Mouse (Mus musculus) embryonic facial prominence, embryonic 15.5 days (tissue): ENCODE measurements at regions not wholly inside any gene's neighbourhood (a gene's known extent, or its start where the extent isn't known, plus 50 kb on each side); places are given as distances from the start of the nearest gene placed in this dataset.

Experiments
- ATAC-seq: fragments of 200-750 bp; cut with Nextera tagmentation; 2 replicates; pipeline ENCODE4 v1.8.0; 2017; ENCODE audit warnings: low read depth, moderate TSS enrichment; ENCODE audit not compliant: insufficient number of reproducible peaks, low FRiP score, low TSS enrichment
- H3K27ac ChIP-seq: fragments of 300-500 bp; sonication (generic); replicated peaks from 2 replicates; pipeline ENCODE4 v1.5.1; 2015; ENCODE audit warnings: mild to moderate bottlenecking, inconsistent platforms
- H3K27me3 ChIP-seq: fragments of 300-500 bp; sonication (generic); 2 replicates; pipeline ENCODE4 v1.6.1; 2015; ENCODE audit warnings: inconsistent platforms
- H3K36me3 ChIP-seq: fragments of 300-500 bp; sonication (generic); 2 replicates; pipeline ENCODE4 v1.6.1; 2015; ENCODE audit warnings: mild to moderate bottlenecking, inconsistent platforms
- H3K4me1 ChIP-seq: fragments of 300-500 bp; sonication (generic); 2 replicates; pipeline ENCODE4 v1.6.1; 2015; ENCODE audit warnings: inconsistent platforms
- H3K4me2 ChIP-seq: fragments of 300-500 bp; sonication (generic); replicated peaks from 2 replicates; pipeline ENCODE4 v1.6.1; 2015; ENCODE audit warnings: mild to moderate bottlenecking, inconsistent platforms
- H3K4me3 ChIP-seq: fragments of 300-500 bp; sonication (generic); replicated peaks from 2 replicates; pipeline ENCODE4 v1.5.1; 2015; ENCODE audit warnings: mild to moderate bottlenecking, inconsistent platforms
- H3K9ac ChIP-seq: fragments of 300-500 bp; sonication (generic); 2 replicates; pipeline ENCODE4 v1.6.1; 2015; ENCODE audit warnings: inconsistent platforms
- H3K9me3 ChIP-seq: fragments of 300-500 bp; sonication (generic); replicated peaks from 2 replicates; pipeline ENCODE4 v1.6.1; 2016; ENCODE audit warnings: inconsistent platforms
- WGBS: fragments of 180-500 bp; shearing (Covaris S2); methylation state at CpG from one replicate; pipeline ENCODE4 v1.1.7; 2015; 5-methylcytosine and 5-hydroxymethylcytosine counted together

DNA sequence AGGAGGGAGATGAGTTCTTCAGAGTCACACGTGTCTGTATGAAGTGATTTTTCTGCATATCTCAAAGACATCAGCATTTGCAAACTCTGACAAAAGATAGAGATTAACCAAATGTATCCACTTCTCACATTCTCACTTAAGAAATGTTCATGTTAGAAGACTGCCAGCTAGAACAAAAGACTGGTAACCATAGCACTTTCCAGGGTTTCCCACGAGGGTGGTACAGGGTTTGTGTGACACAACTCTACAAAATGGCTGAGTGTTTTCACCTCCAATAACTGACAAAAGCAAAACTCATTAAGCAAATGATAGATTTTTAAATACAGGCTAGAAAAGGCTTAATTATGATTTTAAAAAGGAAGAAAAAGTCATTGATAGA, 523.0 kb downstream of the Etv1 start:
- no peak overlapping the region for H3K4me2 ChIP-seq
- ATAC-seq = no peak

DNA sequence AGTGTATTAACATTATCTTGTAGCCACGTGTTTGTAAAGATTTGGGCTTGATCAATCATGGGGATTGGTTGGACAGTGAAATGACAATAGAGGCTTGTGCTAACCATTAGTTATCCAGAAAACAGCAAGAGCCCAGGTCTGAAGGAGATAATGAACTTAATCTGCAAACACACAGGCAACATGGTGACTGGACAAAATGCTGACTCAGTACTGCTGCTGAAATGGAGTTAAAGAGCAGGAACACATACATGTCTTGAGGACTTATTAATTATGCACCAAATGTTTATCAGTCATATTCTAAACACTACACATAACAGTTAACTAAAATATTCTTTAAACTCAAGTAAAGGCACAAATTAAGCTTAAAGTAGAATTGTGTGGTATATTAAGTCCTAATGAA, 528.6 kb downstream of the Etv1 start:
- Histone ChIP-seq H3K4me3 (no peak overlapping the region), H3K9ac (no peak overlapping the region), H3K9me3 (no peaks in the 10 kb centered on the region), H3K36me3 (no peaks in the 10 kb centered on the region), H3K4me2 (no peak overlapping the region), H3K27me3 (no peaks in the 10 kb centered on the region), H3K4me1 (no peaks in the 10 kb centered on the region), H3K27ac (no peak overlapping the region)
- ATAC-seq = no peak
- 83% methylated on average over 1 of the region's 1 CpGs for WGBS

More for the DNA sequence above, 523.0 kb downstream of the Etv1 start:
- no peaks in the 10 kb centered on the region for H3K9me3 ChIP-seq
- H3K27me3 ChIP-seq = no peaks in the 10 kb centered on the region
- no peak overlapping the region for H3K27ac ChIP-seq
- H3K4me3 ChIP-seq = no peak overlapping the region
- H3K36me3 ChIP-seq = no peaks in the 10 kb centered on the region
- no peak overlapping the region for H3K9ac ChIP-seq
- 59% methylated on average over 2 of the region's 2 CpGs for WGBS
- 0 out of 2 replicates have a peak, but pooled peaks cover 6% of the 10 kb centered on the region for H3K4me1 ChIP-seq

DNA sequence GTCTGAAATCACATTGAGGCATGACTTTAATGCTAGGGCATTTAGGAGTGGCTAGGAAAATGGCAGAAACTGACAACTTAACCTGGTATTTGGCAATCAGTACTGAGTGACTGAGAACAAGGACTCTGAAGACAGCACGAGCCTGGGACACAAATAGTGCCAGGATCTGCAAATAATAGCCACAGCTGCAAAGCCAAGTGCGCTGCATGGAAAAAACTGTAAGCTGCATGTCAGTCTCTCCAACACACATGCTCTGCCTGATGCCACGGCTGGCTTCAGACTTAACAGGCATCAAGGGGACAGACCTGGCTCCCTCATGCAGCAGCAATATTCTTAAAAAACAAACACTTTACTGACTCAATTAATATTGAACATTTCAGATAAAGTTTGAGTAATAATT, 530.7 kb downstream of the Etv1 start:
- H3K27me3 ChIP-seq = no peaks in the 10 kb centered on the region
- H3K9me3 ChIP-seq = no peaks in the 10 kb centered on the region
- no peak for ATAC-seq
- H3K9ac ChIP-seq = no peak overlapping the region
- 53% methylated on average over 3 of the region's 3 CpGs for whole genome bisulfite sequencing
- no peaks in the 10 kb centered on the region for H3K4me1 ChIP-seq
- no peak overlapping the region for H3K4me3 ChIP-seq
- no peaks in the 10 kb centered on the region for H3K36me3 ChIP-seq
- H3K4me2 ChIP-seq = no peak overlapping the region
- no peak overlapping the region for H3K27ac ChIP-seq

GRCm38 (mm10) chr12:39317229-39317628, 538.0 kb downstream of the Etv1 start:
- H3K27ac ChIP-seq = no peak overlapping the region
- H3K9me3 ChIP-seq = no peaks in the 10 kb centered on the region
- 78% methylated on average over 4 of the region's 4 CpGs for WGBS

DNA sequence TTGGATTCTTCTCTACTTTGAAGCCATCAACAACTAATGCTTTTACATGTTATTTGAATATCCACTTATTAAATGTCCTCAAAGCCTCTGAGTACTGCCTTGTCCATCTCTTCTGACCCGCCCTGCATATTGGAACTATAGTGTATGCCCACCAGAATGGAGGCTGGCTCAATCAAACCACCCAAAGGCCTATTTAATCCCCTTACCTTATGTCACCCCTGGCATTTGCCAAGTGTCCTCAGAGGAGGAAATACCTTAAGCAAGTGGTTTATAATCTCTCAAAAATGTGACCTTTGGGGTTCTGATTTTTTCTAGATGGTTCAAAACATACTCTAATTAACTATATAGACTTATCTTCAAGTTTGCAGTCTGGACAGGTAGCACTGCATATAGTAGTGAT, 542.3 kb downstream of the Etv1 start:
- Histone ChIP-seq H3K4me2 (no peak overlapping the region), H3K9me3 (no peaks in the 10 kb centered on the region), H3K36me3 (no peaks in the 10 kb centered on the region), H3K27me3 (no peaks in the 10 kb centered on the region), H3K4me1 (no peaks in the 10 kb centered on the region), H3K4me3 (no peak overlapping the region), H3K9ac (no peak overlapping the region), H3K27ac (no peak overlapping the region)
- ATAC-seq = no peak
- 78% methylated on average over 1 of the region's 1 CpGs for WGBS

More at GRCm38 (mm10) chr12:39317229-39317628, 538.0 kb downstream of the Etv1 start:
- ATAC-seq = no peak
- H3K4me3 ChIP-seq = no peak overlapping the region
- H3K4me2 ChIP-seq = no peak overlapping the region
- H3K9ac ChIP-seq = no peak overlapping the region
- no peaks in the 10 kb centered on the region for H3K27me3 ChIP-seq
- no peaks in the 10 kb centered on the region for H3K4me1 ChIP-seq
- no peaks in the 10 kb centered on the region for H3K36me3 ChIP-seq

DNA sequence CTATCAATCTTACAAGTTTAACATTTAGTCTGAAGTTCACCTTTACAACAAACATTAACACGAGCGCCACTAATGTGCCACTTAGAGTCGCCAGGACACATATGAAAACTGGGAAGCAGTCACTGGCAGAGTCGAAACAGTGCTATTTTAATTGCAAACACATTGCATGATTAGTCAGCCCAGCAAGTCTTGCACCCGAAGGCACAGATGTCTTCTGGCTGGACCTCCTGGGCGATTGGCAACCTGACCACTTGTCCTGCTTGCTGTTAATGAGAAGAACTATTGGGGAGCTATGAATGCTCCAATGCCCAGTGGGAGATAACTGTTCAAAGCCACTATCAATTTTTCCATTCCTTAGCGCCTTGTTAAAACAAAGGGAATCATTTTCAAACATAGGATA, 547.0 kb downstream of the Etv1 start:
- WGBS = 46% methylated on average over 7 of the region's 7 CpGs
- no peak overlapping the region for H3K4me2 ChIP-seq
- H3K9ac ChIP-seq = no peak overlapping the region
- ATAC-seq = no peak
- H3K36me3 ChIP-seq = no peaks in the 10 kb centered on the region
- no peak overlapping the region for H3K27ac ChIP-seq
- H3K27me3 ChIP-seq = no peaks in the 10 kb centered on the region
- no peaks in the 10 kb centered on the region for H3K4me1 ChIP-seq
- H3K9me3 ChIP-seq = no peaks in the 10 kb centered on the region
- H3K4me3 ChIP-seq = no peak overlapping the region

GRCm38 (mm10) chr12:39326668-39327299, 547.6 kb downstream of the Etv1 start:
- Histone ChIP-seq H3K36me3 (no peaks in the 10 kb centered on the region), H3K9me3 (no peaks in the 10 kb centered on the region), H3K27me3 (no peaks in the 10 kb centered on the region), H3K4me2 (no peak overlapping the region), H3K4me1 (no peaks in the 10 kb centered on the region), H3K9ac (no peak overlapping the region), H3K4me3 (no peak overlapping the region), H3K27ac (no peak overlapping the region)
- no peak for ATAC-seq
- 60% methylated on average over 4 of the region's 4 CpGs for WGBS

GRCm38 (mm10) chr12:39328377-39328776, 549.2 kb downstream of the Etv1 start:
- Histone ChIP-seq H3K27me3 (no peaks in the 10 kb centered on the region), H3K4me1 (no peaks in the 10 kb centered on the region), H3K4me3 (no peak overlapping the region), H3K4me2 (no peak overlapping the region), H3K9ac (no peak overlapping the region), H3K9me3 (no peaks in the 10 kb centered on the region), H3K36me3 (no peaks in the 10 kb centered on the region), H3K27ac (no peak overlapping the region)
- no peak for ATAC-seq

- no peak for ATAC-seq
- Histone ChIP-seq H3K4me3 (no peak overlapping the region), H3K9ac (no peak overlapping the region), H3K27me3 (no peaks in the 10 kb centered on the region), H3K9me3 (no peaks in the 10 kb centered on the region), H3K36me3 (no peaks in the 10 kb centered on the region), H3K27ac (no peak overlapping the region), H3K4me1 (no peaks in the 10 kb centered on the region), H3K4me2 (no peak overlapping the region)
- WGBS = 81% methylated on average over 5 of the region's 5 CpGs
Observed at GRCm38 (mm10) chr12:39339101-39339538, 559.9 kb downstream of the Etv1 start.

- Histone ChIP-seq H3K9me3 (no peaks in the 10 kb centered on the region), H3K27me3 (no peaks in the 10 kb centered on the region), H3K4me1 (no peaks in the 10 kb centered on the region), H3K4me3 (no peak overlapping the region), H3K27ac (no peak overlapping the region), H3K36me3 (no peaks in the 10 kb centered on the region), H3K9ac (no peak overlapping the region), H3K4me2 (no peak overlapping the region)
- 78% methylated on average over 5 of the region's 5 CpGs for WGBS
- no peak for ATAC-seq
Observed at GRCm38 (mm10) chr12:39341751-39342271, 562.6 kb downstream of the Etv1 start.

DNA sequence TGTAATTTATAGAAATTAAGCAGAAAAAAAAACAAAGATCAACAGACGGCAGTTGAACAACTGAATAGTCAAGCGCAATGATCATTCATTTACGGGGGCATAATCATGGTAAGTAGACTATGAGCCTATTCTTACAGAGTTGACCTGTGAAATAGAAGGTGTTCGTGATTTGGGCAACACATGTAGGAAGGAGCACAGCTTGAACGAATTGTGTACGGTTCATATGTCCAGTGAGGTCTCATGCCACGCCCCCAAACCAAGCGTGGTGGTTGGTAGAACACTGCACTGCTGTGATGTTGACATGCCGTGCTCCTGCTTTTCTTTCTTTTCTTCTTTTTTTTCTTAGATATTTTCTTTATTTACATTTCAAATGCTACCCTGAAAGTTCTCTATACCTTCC, 563.1 kb downstream of the Etv1 start:
- no peaks in the 10 kb centered on the region for H3K36me3 ChIP-seq
- H3K4me2 ChIP-seq = no peak overlapping the region
- 86% methylated on average over 9 of the region's 9 CpGs for WGBS
- no peak overlapping the region for H3K9ac ChIP-seq
- ATAC-seq = no peak
- H3K27ac ChIP-seq = no peak overlapping the region
- no peaks in the 10 kb centered on the region for H3K27me3 ChIP-seq
- H3K4me3 ChIP-seq = no peak overlapping the region
- no peaks in the 10 kb centered on the region for H3K4me1 ChIP-seq
- H3K9me3 ChIP-seq = no peaks in the 10 kb centered on the region

DNA sequence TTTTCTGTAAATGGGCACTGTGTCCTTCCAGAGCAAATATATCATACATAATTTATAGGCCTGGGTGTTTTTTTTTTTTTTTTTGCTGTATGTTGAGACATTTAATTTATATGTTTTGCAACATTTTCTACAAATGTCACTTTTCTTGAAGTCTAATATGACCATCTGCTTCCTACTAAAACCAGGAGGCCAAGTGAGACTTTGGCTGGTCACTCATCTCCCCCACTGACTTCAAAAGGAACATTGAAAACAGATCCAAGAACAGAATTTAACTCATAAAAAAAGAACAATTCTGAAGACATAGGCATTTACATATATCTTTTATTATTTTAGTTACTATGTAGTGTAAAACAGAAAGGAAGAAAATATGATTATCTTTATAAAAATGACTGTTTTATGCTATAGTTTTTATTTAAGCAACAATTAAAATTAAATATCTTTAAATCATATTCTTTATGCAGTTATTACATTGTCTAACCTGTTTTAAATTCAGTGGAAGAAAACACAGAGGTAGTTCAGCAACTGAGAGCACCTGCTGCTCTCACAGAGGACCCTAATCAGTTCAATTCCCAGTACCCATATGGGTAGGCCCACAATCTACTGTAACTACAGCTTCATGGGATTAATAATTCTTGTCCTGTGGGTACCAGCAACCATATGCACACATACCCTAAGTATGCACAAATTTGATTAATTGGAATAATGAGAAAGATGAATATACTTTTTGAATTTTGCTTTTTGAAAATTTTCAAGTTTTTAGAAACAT, 592.5 kb downstream of the Etv1 start:
- no peak overlapping the region for H3K4me2 ChIP-seq
- H3K9ac ChIP-seq = no peak overlapping the region
- no peaks in the 10 kb centered on the region for H3K9me3 ChIP-seq
- H3K4me1 ChIP-seq = no peaks in the 10 kb centered on the region
- H3K4me3 ChIP-seq = no peak overlapping the region
- no peaks in the 10 kb centered on the region for H3K27me3 ChIP-seq
- H3K27ac ChIP-seq = no peak overlapping the region
- no peak for ATAC-seq
- no peaks in the 10 kb centered on the region for H3K36me3 ChIP-seq
